Mouse (Mus musculus): ENCODE results near the gene Lars2. TPM values are rescaled to one million over a fixed set of nuclear protein-coding genes. Genes with fewer than 3 reads are reported as not detected.
A peak's percentile ranks its signal among the peaks of the same experiment; 100 is the strongest.

The Lars2 gene
- polyA plus RNA-seq, 1 experiment from 2014 or later = 679 TPM

DNA sequence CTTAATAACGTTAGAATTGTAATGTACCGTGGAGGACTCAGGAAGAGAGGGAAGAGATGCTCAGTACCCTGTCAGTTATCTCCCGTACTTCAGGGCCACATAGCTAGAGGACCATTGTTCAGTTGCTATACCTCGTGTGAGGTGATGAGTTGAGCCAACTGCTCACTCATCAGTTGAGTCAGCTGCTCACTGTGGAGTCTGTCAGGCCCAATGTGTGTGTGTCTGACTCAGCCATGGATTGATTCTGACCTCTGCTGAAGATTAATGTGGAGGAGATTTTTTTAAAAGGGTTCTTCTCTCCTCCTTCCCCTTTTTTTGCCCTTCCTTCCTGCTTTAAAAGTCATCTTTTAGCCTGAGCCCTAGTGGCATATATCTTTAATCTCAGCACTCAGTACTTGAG is 133.8 kb downstream of the Lars2 start:
- DNase-seq (ENCODE audit: low read depth, low spot score) (no peak), ATAC-seq (no peak)
- in situ Hi-C loops (cut with MboI; ENCODE audit: low pct_unique_long_range_greater_than_20kb) = no loop called here
- ChIA-PET POLR2A (interaction anchor here (0.7 kb wide), 1 partner anchor 11 kb away, joined by 3 read pairs; no protein-coding TSS in a partner anchor), CTCF (interaction anchor here (1.6 kb wide), 1 partner anchor 17 kb away, joined by 7 read pairs; no protein-coding TSS in a partner anchor)
- no peaks in the 10 kb centered on the region for H3K27me3 ChIP-seq
- TF ChIP-seq CTCF (IDR thresholded peaks at IDR 0.05) = no peak

- in situ Hi-C loops (cut with MboI; ENCODE audit: low pct_unique_long_range_greater_than_20kb) = no loop called here
- DNase-seq (ENCODE audit: low read depth, low spot score) (peak; percentile 65), ATAC-seq (peak; percentile 34)
- no peaks in the 10 kb centered on the region for H3K27me3 ChIP-seq
- CTCF ChIA-PET = interaction anchor here (0.9 to 6.5 kb wide), 13 partner anchors 9 to 58 kb away, joined by 3 to 54 read pairs (median 5); partner anchors contain the start of genes Limd1 and Sacm1l
- TF ChIP-seq CTCF (IDR thresholded peaks at IDR 0.05) = no peak
- POLR2A ChIA-PET = no interaction called here
Observed at GRCm38 (mm10) chr9:123503171-123503834, 136.6 kb downstream of the Lars2 start.

DNA sequence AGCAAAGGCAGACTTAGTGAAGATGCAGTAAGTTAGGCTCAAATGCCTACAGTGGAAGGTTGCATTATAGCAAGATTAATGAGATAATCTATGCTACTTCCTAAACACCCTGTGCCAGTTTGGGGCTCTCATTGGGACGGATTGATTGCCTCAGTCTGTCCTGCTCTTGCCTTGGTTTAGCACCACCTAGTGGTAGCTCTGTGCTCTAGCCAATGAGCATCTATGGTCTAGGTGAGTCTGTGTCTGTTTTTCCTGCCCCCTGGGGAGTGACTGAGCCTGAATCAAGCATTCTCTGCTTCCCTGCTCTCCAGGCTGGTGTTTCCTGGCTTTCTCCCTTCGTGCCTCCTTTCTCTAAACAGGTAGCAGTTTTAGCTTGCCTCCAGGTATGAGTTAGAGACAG is 137.6 kb downstream of the Lars2 start:
- peak; percentile 91 for TF ChIP-seq CTCF (IDR thresholded peaks at IDR 0.05)
- in situ Hi-C loops (cut with MboI; ENCODE audit: low pct_unique_long_range_greater_than_20kb) = no loop called here
- no peaks in the 10 kb centered on the region for H3K27me3 ChIP-seq
- DNase-seq (ENCODE audit: low read depth, low spot score) = no peak
- ChIA-PET CTCF (interaction anchor here (0.8 to 6.5 kb wide), 16 partner anchors 9 to 110 kb away, joined by 3 to 54 read pairs (median 6); partner anchors contain the start of genes Limd1 and Sacm1l), POLR2A (interaction anchor here (1.2 kb wide), 1 partner anchor 25 kb away, joined by 4 read pairs; the partner anchor contains the start of gene Sacm1l)
- peak; percentile 79 for ATAC-seq

DNA sequence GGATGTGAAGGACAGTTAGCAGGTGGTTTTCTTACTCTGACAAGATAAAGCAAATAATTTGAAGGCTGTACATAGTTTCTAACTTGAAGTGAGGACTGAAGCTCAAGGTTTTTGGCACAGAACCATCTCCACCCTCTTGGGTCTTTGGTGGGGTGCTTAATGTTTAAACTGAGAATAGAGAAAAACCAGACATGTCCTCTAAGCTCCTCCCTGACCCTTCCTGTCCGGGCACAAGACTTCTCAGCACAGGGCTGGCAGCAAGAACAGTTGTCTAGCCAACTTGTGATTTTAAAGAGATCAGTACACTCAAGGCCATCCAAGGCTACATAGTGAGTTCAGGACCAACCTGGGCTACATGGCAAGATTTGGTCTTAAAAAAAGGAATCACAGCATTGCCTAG is 138.9 kb downstream of the Lars2 start:
- POLR2A ChIA-PET = interaction anchor here (0.9 kb wide), 1 partner anchor 24 kb away, joined by 4 read pairs; the partner anchor contains the start of gene Sacm1l

DNA sequence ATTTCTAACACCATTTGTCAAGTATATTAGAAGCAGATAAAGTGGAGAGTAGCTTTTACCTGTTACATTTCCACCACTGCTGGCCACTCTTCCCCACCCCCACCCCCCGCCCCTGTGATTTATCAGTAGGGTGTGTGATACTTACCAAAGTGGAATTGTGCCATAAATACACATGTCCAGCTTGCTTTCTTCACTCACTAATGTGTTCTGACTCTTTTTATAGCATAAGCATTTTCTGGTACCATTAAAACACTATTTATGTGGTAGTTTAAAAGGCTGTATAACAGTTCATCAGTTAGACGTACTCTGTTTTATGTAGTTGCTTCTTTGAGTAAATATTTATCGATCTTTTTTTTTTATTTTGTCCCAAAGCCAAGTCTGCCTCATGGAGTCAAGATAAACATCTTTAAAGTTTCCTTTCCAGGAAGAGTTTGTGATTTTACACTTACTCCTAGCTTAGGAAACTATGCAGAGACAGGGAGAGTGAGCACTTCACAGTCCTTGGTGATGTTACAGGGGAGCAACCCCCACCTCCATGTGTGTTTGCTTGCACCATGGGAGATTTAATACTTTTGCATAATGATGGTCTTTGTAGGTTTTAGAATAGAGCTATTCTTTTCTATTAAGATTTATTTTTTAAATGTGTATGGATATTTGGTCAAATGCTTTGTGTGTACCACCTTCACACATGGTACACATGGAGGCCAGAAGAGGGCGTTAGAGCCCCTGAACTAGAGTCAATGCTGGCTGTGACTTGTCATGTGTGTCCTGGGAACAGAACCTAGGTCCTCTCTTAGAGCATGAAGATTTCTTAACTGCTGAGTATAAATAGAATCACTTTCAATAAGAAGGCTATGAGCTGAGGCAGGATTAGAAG is 139.8 kb downstream of the Lars2 start:
- TF ChIP-seq CTCF (IDR thresholded peaks at IDR 0.05) = peak; percentile 35
- H3K27me3 ChIP-seq = no peaks in the 10 kb centered on the region
- in situ Hi-C loops (cut with MboI; ENCODE audit: low pct_unique_long_range_greater_than_20kb) = no loop called here
- ATAC-seq (no peak), DNase-seq (ENCODE audit: low read depth, low spot score) (no peak)
- ChIA-PET CTCF (interaction anchor here (1.1 to 6.5 kb wide), 9 partner anchors 12 to 56 kb away, joined by 3 to 54 read pairs (median 11); partner anchors contain the start of genes Limd1 and Sacm1l), POLR2A (interaction anchor here (0.9 to 1.2 kb wide), 2 partner anchors 23 to 41 kb away, joined by 3 to 4 read pairs; partner anchors contain the start of gene Sacm1l)

More for the DNA sequence above, 138.9 kb downstream of the Lars2 start:
- ATAC-seq = no peak
- CTCF ChIA-PET = interaction anchor here (0.6 to 6.5 kb wide), 8 partner anchors 13 to 55 kb away, joined by 3 to 54 read pairs (median 15); partner anchors contain the start of genes Limd1 and Sacm1l
- TF ChIP-seq CTCF (IDR thresholded peaks at IDR 0.05) = no peak
- in situ Hi-C loops (cut with MboI; ENCODE audit: low pct_unique_long_range_greater_than_20kb) = no loop called here
- DNase-seq (ENCODE audit: low read depth, low spot score) = no peak
- no peaks in the 10 kb centered on the region for H3K27me3 ChIP-seq

- ATAC-seq = no peak
- TF ChIP-seq CTCF (IDR thresholded peaks at IDR 0.05) = peak; percentile 40
- POLR2A ChIA-PET = interaction anchor here (1.2 kb wide), 1 partner anchor 42 kb away, joined by 3 read pairs; no protein-coding TSS in a partner anchor
- DNase-seq (ENCODE audit: low read depth, low spot score) = no peak
- CTCF ChIA-PET = interaction anchor here (1.1 to 6.5 kb wide), 9 partner anchors 12 to 57 kb away, joined by 3 to 54 read pairs (median 11); partner anchors contain the start of genes Limd1 and Sacm1l
- H3K27me3 ChIP-seq = no peaks in the 10 kb centered on the region
- in situ Hi-C loops (cut with MboI; ENCODE audit: low pct_unique_long_range_greater_than_20kb) = no loop called here
Observed at GRCm38 (mm10) chr9:123507380-123507779, 140.7 kb downstream of the Lars2 start.

DNA sequence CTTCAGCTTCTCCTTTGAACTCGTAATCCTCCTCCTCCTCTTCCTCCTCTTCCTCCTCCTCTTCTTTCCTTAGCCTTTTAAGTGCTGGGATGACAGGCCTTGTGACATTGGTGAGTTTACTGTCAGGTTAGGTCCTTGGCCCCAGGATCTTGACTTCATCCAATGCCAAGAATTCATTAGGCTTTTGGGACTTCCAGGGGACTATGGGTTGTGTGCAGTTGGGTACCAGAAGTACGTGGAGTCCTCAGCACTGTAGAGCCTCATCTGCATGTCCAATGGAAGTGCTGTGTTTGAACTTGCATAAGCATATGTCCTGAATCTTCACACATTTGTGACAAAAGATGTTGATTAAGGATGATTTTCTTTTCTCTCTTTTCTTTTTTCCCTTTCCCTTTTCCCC is 142.3 kb downstream of the Lars2 start:
- POLR2A ChIA-PET = no interaction called here

DNA sequence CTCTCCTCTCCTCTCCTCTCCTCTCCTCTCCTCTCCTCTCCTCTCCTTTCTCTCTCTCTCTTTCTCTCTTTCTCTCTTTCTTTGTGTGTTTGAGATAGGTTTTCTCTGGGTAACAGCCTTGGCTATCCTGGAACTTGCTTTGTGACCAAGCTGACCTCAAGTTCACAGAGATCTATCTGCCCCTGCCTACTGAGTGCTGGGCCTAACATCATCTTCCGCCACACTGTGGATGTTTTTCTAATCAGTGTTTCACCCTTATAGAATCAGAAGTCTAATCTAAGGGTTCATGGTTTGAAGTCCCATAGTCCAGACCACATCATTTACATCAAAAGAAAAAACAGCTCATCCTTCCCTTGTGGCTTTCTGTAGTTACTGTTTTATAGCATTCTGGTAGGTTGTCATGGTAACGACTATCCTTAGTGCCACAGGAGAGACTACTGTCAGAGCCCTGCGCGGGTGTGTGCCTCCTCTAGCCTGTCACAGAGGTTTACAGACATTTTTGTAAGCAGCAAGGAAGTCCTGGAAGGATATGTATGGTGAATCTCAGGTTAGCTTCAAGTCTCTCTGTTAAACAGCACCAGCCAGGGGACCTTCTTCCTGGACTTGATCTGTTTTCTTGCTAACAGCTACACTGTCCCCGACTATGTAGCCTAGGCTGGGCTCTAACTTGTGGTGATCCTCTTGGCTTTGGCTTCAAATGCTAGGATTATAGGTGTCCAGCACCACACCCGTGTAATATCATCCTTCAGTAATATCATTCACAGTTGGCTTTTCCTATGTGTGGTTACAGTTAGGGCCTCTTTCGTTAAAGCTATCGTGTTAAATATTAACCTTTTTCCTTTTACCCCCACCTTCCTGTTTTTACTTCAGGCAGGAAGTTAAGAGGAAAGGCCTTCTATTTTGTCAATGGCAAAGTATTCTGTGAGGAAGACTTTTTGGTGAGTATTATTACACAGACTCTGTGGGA is 143.2 kb downstream of the Lars2 start:
- peak; percentile 51 for DNase-seq (ENCODE audit: low read depth, low spot score)
- ChIA-PET POLR2A (no interaction called here), CTCF (interaction anchor here (1.2 to 1.5 kb wide), 2 partner anchors 55 to 60 kb away, joined by 3 to 5 read pairs; no protein-coding TSS in a partner anchor)
- no peaks in the 10 kb centered on the region for H3K27me3 ChIP-seq
- no peak for TF ChIP-seq CTCF (IDR thresholded peaks at IDR 0.05)
- in situ Hi-C loops (cut with MboI; ENCODE audit: low pct_unique_long_range_greater_than_20kb) = no loop called here
- ATAC-seq = peak; percentile 73

More for the DNA sequence above, 142.3 kb downstream of the Lars2 start:
- in situ Hi-C loops (cut with MboI; ENCODE audit: low pct_unique_long_range_greater_than_20kb) = no loop called here
- no peak for TF ChIP-seq CTCF (IDR thresholded peaks at IDR 0.05)
- ATAC-seq (no peak), DNase-seq (ENCODE audit: low read depth, low spot score) (no peak)
- no peaks in the 10 kb centered on the region for H3K27me3 ChIP-seq
- CTCF ChIA-PET = interaction anchor here (6.5 kb wide), 1 partner anchor 17 kb away, joined by 54 read pairs; the partner anchor contains the start of gene Sacm1l

GRCm38 (mm10) chr9:123510926-123511325 is 144.2 kb downstream of the Lars2 start:
- POLR2A ChIA-PET = no interaction called here
- CTCF ChIA-PET = interaction anchor here (1.5 kb wide), 1 partner anchor 56 kb away, joined by 3 read pairs; no protein-coding TSS in a partner anchor
- H3K27me3 ChIP-seq = no peaks in the 10 kb centered on the region
- in situ Hi-C loops (cut with MboI; ENCODE audit: low pct_unique_long_range_greater_than_20kb) = no loop called here
- ATAC-seq (peak; percentile 46), DNase-seq (ENCODE audit: low read depth, low spot score) (no peak)
- TF ChIP-seq CTCF (IDR thresholded peaks at IDR 0.05) = no peak

Other genes with a start within 250 kb of the Lars2 start
- gene Clec3b, start 216.0 kb upstream of the Lars2 start, polyA plus RNA-seq (2021) = not detected
- not detected for gene Cdcp1, start 150.9 kb upstream of the Lars2 start, polyA plus RNA-seq (2021)
- gene Tmem158, start 106.2 kb upstream of the Lars2 start, polyA plus RNA-seq (2021) = 5.1 TPM
- gene Limd1, start 111.8 kb downstream of the Lars2 start, polyA plus RNA-seq (2021) = 51.9 TPM
- gene Sacm1l, start 162.8 kb downstream of the Lars2 start, polyA plus RNA-seq (2021) = 65.2 TPM

Data from Patski (cell line).